Mouse (Mus musculus) megakaryocyte, embryonic 14.5 days (primary cell): Measurements from ENCODE around the gene Trpv1.

ENCODE experiments used
- FLI1 ChIP-seq: IDR thresholded peaks from 2 replicates; pipeline ENCODE4 v1.6.1; 2012; ENCODE audit warnings: low read length, inconsistent platforms, mixed read lengths
- GATA1 ChIP-seq: IDR thresholded peaks from 3 replicates; pipeline ENCODE4 v1.6.1; 2012; ENCODE audit warnings: mixed read lengths, low read length, inconsistent platforms, borderline replicate concordance

DNA sequence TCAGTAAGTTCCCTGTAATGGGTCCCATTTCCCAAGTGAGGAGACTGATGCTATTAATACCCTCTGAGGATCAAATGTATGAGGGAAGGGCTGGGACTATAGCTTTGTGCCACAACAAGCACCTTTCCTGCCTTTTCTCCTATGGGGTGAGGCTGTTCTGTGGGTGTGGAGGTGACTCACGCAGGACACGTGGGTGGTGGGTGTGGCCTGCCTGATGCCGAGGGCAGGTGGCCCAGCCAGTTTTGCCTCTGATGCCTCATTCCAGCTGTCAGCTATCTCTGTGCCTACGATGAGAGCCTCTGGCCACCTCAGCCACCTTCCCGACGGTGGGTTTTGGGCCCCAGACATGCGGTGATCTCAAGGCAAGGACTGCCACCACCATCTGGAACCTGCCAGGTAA, 33.2 kb downstream of the Trpv1 start, which contains the start of gene Trpv3:
- TF ChIP-seq GATA1 (no peak), FLI1 (no peak)
